Mouse (Mus musculus) testis, adult 2 months (tissue): ENCODE results near the gene Mthfr.

Experiments
- CTCF ChIP-seq: fragments of 200-500 bp; IDR thresholded peaks from 2 replicates; pipeline ENCODE4 v1.5.1; 2012; ENCODE audit warnings: low read depth, mild to moderate bottlenecking, inconsistent platforms, low read length, moderate library complexity; ENCODE audit not compliant: control insufficient read depth, insufficient read depth, insufficient replicate concordance
- POLR2A ChIP-seq: fragments of 200-500 bp; IDR thresholded peaks from 2 replicates; pipeline ENCODE4 v1.6.1; 2012; ENCODE audit warnings: low read depth, mild to moderate bottlenecking, inconsistent platforms, low read length, moderate library complexity; ENCODE audit not compliant: control insufficient read depth

DNA sequence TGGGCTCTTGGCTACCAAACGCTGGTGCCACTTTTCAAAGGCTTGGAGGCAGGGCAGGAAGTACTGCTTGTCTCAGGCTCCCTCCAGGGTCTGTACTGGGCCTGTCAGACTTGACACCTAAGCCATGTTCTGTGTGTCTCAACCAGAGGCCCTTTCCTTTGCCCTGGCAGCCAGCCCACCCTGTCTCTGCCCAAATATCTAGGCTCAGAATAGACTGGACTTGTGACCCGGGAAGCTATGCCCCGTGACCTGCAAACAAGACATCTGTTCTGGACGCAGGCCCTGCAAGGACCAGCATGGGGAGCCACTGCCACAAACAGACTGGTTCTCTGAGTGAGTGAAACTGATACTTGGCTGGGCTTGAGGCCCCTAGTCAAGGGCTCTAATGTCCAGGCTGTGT is 17.9 kb downstream of the Mthfr start:
- TF ChIP-seq CTCF, result no peak
- no peak for TF ChIP-seq POLR2A
